In genomic region chr6:86107101-86107500, GRCm38 (mm10) we compare ENCODE assay signal across 23 mouse cellular contexts.
DNase-seq lines count a peak whose midpoint lies in the region; ATAC-seq and TF ChIP-seq lines count a peak whose summit lies in the region.
"Had no signal": no experiment of that assay in that cellular context is flagged by ENCODE, and none has a peak within 500 bp of the region (broad histone marks: within the 10 kb centered on the region; RNA-seq: fewer than 3 reads in every experiment).

No protein-coding gene starts in this region.

- TF ChIP-seq POLR2A in heart, adult 2 months (IDR thresholded peaks at IDR 0.05; ENCODE audit: insufficient read depth, low read depth, low read length): no peak

- no peak for TF ChIP-seq CTCF in heart, adult 2 months (IDR thresholded peaks at IDR 0.05)

- 75% methylated on average over 4 of the region's 4 CpGs for WGBS in liver, embryonic 12.5 days (ENCODE audit: insufficient replicate concordance)
- WGBS in heart, embryonic 11.5 days (ENCODE audit: insufficient replicate concordance): 80% methylated on average over 4 of the region's 4 CpGs
- 77% methylated on average over 4 of the region's 4 CpGs for WGBS in heart, adult 2 months

- no peak overlapping the region; the same call in 1 of the 2 replicates for H3K27ac ChIP-seq in liver, embryonic 12.5 days
- no peak overlapping the region for H3K27ac ChIP-seq in heart, embryonic 11.5 days (ENCODE audit: low read depth, low read length)
- H3K27ac ChIP-seq in heart, adult 2 months: no peak overlapping the region
- H3K27ac ChIP-seq: embryonic facial prominence, embryonic 10.5 days; forebrain, embryonic 12.5 days; gastrocnemius, adult 2 months; hindbrain, embryonic 12.5 days; limb, embryonic 13.5 days; midbrain, embryonic 10.5 days had no signal

- H3K4me1 ChIP-seq in liver, embryonic 12.5 days: peaks cover 32% of the 10 kb centered on the region
- no peaks in the 10 kb centered on the region for H3K4me1 ChIP-seq in heart, embryonic 11.5 days (ENCODE audit: control insufficient read depth, insufficient read depth, low read length)
- no peaks in the 10 kb centered on the region for H3K4me1 ChIP-seq in heart, adult 2 months (ENCODE audit: control insufficient read depth, insufficient read depth, low read length)
- H3K4me1 ChIP-seq: embryonic facial prominence, embryonic 10.5 days had no signal

- no peak overlapping the region for H3K9ac ChIP-seq in liver, embryonic 12.5 days
- no peak overlapping the region for H3K9ac ChIP-seq in heart, embryonic 11.5 days (ENCODE audit: low read depth, low read length)
- H3K9ac ChIP-seq in heart, adult 2 months (ENCODE audit: low read depth, low read length): no peak overlapping the region
- H3K9ac ChIP-seq: forebrain, embryonic 12.5 days; hindbrain, embryonic 12.5 days; limb, embryonic 13.5 days; lung, embryonic 14.5 days had no signal

- H3K36me3 ChIP-seq in liver, embryonic 12.5 days: peaks cover 100% of the 10 kb centered on the region
- H3K36me3 ChIP-seq in heart, embryonic 11.5 days (ENCODE audit: control insufficient read depth, insufficient read depth, low read length): no peaks in the 10 kb centered on the region
- H3K36me3 ChIP-seq in heart, adult 2 months (ENCODE audit: control insufficient read depth, insufficient read depth, low read length): no peaks in the 10 kb centered on the region
- H3K36me3 ChIP-seq: limb, embryonic 13.5 days had no signal

- ATAC-seq in liver, embryonic 12.5 days: peak; percentile 72
- ATAC-seq in megakaryocyte progenitor cell, adult 5-6 weeks (replicated peaks; ENCODE audit: poor library complexity): peak; percentile 50
- no peak; the same call in 1 of the 2 replicates for ATAC-seq in heart, embryonic 11.5 days (replicated peaks; ENCODE audit: insufficient number of reproducible peaks, low FRiP score, low TSS enrichment)
- ATAC-seq: inflammation-experienced regulatory T-cells, adult 6 months had no signal

- no peak overlapping the region for H3K4me3 ChIP-seq in liver, embryonic 12.5 days
- H3K4me3 ChIP-seq in heart, embryonic 11.5 days (ENCODE audit: low read depth, low read length): no peak overlapping the region
- H3K4me3 ChIP-seq in heart, adult 2 months: no peak overlapping the region
- H3K4me3 ChIP-seq: embryonic facial prominence, embryonic 10.5 days; forebrain, embryonic 12.5 days; gastrocnemius, adult 2 months; hindbrain, embryonic 12.5 days; limb, embryonic 13.5 days; midbrain, embryonic 10.5 days had no signal

- no peaks in the 10 kb centered on the region for H3K79me2 ChIP-seq in heart, adult 2 months (replicated peaks; ENCODE audit: control insufficient read depth, insufficient read depth, low read length)

- H3K27me3 ChIP-seq in liver, embryonic 12.5 days (replicated peaks): no peaks in the 10 kb centered on the region
- H3K27me3 ChIP-seq in heart, embryonic 11.5 days (ENCODE audit: control insufficient read depth, insufficient read depth, low read length): no peaks in the 10 kb centered on the region
- H3K27me3 ChIP-seq in heart, adult 2 months (ENCODE audit: control insufficient read depth, insufficient read depth, low read length): no peaks in the 10 kb centered on the region
- H3K27me3 ChIP-seq: forebrain, embryonic 12.5 days; hindbrain, embryonic 12.5 days; limb, embryonic 13.5 days had no signal

- H3K4me2 ChIP-seq in liver, embryonic 12.5 days: no peak overlapping the region
- H3K4me2 ChIP-seq in heart, embryonic 11.5 days: no peak overlapping the region
- H3K4me2 ChIP-seq: forebrain, embryonic 12.5 days; hindbrain, embryonic 12.5 days; limb, embryonic 13.5 days; lung, embryonic 14.5 days had no signal

- TF ChIP-seq EP300 in heart, adult 2 months (IDR thresholded peaks at IDR 0.05; ENCODE audit: insufficient read depth, low read depth, low read length): no peak

- intact Hi-C loops in left cerebral cortex, postnatal 36 days (cut with DNase I): no loop called here
- intact Hi-C loops in heart, adult 2 months (cut with DNase I): no loop called here

- peak; percentile 22 for DNase-seq in ZHBTc4 (ENCODE audit: low read depth, low spot score)
- DNase-seq in c-Kit-positive CD71-positive TER-119-negative erythroid progenitor cells, embryonic 14.5 days (ENCODE audit: low read depth): peak; percentile 46
- DNase-seq in left cerebral cortex, postnatal 36 days (ENCODE audit: low spot score in 2 of 2): no peak
- no peak for DNase-seq in heart, adult 2 months
- DNase-seq: adrenal gland, postnatal 10 days; gastrocnemius, adult 2 months; heart, postnatal 14 days; kidney, adult 2 months; kidney, postnatal 14 days; lung, embryonic 14.5 days; lung, postnatal 4 days; right cerebral cortex, adult 18-20 months; right cerebral cortex, postnatal 4 days; thymus, postnatal 14 days had no signal

- H3K9me3 ChIP-seq in liver, embryonic 12.5 days (replicated peaks): no peaks in the 10 kb centered on the region
- H3K9me3 ChIP-seq in heart, embryonic 11.5 days (replicated peaks; ENCODE audit: control insufficient read depth, low read length): no peaks in the 10 kb centered on the region
- H3K9me3 ChIP-seq: embryonic facial prominence, embryonic 10.5 days; forebrain, embryonic 12.5 days; hindbrain, embryonic 12.5 days; limb, embryonic 13.5 days; midbrain, embryonic 10.5 days had no signal

Comparison
In these comparisons a context has a peak if more than half of its experiments do, and no peak if none do; other contexts are left out.
1. DNase-seq: peak in ZHBTc4 (single experiment) and c-Kit-positive CD71-positive TER-119-negative erythroid progenitor cells, embryonic 14.5 days (single experiment); none in left cerebral cortex, postnatal 36 days (0 of 2) and heart, adult 2 months (0 of 2).